22 mouse cellular contexts compared by ENCODE assay signal in the genomic region with DNA sequence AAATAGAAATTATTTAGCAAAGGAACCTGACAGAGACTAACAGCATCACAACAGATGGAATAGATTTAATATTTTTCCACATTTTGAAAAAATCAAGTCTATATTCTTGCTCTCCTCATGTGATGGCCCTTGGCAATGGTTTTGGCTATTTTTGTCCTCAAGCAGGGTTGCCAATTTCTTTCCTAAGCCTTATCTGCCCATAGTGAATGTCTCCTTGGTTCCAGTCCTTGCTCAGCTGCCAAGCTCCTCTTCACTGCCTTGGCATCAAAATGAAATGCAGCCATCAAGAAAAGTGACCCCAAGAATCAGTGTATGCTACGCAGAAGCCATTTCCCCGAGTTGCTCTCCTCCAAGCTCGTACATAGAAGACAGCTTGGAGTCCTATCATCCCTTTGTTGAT.
DNase-seq lines count a peak whose midpoint lies in the region; ATAC-seq and TF ChIP-seq lines count a peak whose summit lies in the region.
"Had no signal": no experiment of that assay in that cellular context is flagged by ENCODE, and none has a peak within 500 bp of the region (broad histone marks: within the 10 kb centered on the region; RNA-seq: fewer than 3 reads in every experiment).

No protein-coding gene starts in this region.

- WGBS in heart, adult 2 months = 56% methylated on average over 3 of the region's 3 CpGs
- 68% methylated on average over 3 of the region's 3 CpGs for WGBS in heart, embryonic 12.5 days

- no peaks in the 10 kb centered on the region for H3K79me2 ChIP-seq in heart, adult 2 months (replicated peaks; ENCODE audit: control insufficient read depth, insufficient read depth, low read length)

- no peak for TF ChIP-seq CTCF in heart, adult 2 months (IDR thresholded peaks at IDR 0.05)

- no peak overlapping the region for H3K9ac ChIP-seq in heart, adult 2 months (ENCODE audit: low read depth, low read length)
- H3K9ac ChIP-seq in heart, embryonic 12.5 days = no peak overlapping the region
- H3K9ac ChIP-seq: forebrain, embryonic 13.5 days; limb, embryonic 12.5 days; liver, embryonic 13.5 days; neural tube, embryonic 15.5 days had no signal

- H3K4me2 ChIP-seq in heart, embryonic 12.5 days = no peak overlapping the region
- H3K4me2 ChIP-seq: forebrain, embryonic 13.5 days; limb, embryonic 12.5 days; liver, embryonic 13.5 days; neural tube, embryonic 15.5 days had no signal

- TF ChIP-seq EP300 in heart, adult 2 months (IDR thresholded peaks at IDR 0.05; ENCODE audit: insufficient read depth, low read depth, low read length) = no peak

- no peaks in the 10 kb centered on the region for H3K9me3 ChIP-seq in heart, embryonic 12.5 days (replicated peaks)
- H3K9me3 ChIP-seq: forebrain, embryonic 13.5 days; G1E; limb, embryonic 12.5 days; liver, embryonic 13.5 days; neural tube, embryonic 15.5 days had no signal

- H3K4me3 ChIP-seq in heart, adult 2 months = no peak overlapping the region
- H3K4me3 ChIP-seq in heart, embryonic 12.5 days = no peak overlapping the region
- H3K4me3 ChIP-seq: forebrain, embryonic 13.5 days; layer of hippocampus, adult 2 months; limb, embryonic 12.5 days; liver, embryonic 13.5 days; myocyte; neural tube, embryonic 15.5 days had no signal

- intact Hi-C loops in heart, adult 2 months (cut with DNase I) = no loop called here

- H3K36me3 ChIP-seq in heart, adult 2 months (ENCODE audit: control insufficient read depth, insufficient read depth, low read length) = peaks cover 6% of the 10 kb centered on the region; the same call in 1 of the 2 replicates
- H3K36me3 ChIP-seq in heart, embryonic 12.5 days = no peaks in the 10 kb centered on the region
- H3K36me3 ChIP-seq: G1E; limb, embryonic 12.5 days; liver, embryonic 13.5 days; neural tube, embryonic 15.5 days had no signal

- peak; percentile 21 for DNase-seq in adrenal gland, adult 2 months
- no peak for DNase-seq in adrenal gland, adult 18-20 months (ENCODE audit: low spot score in 2 of 2)
- peak in 1 of 2 experiments; percentile 55 for DNase-seq in heart, adult 2 months
- DNase-seq in cerebellum, postnatal 25 days = peak; percentile 49 to 59
- DNase-seq in heart, postnatal 4 days = peak; percentile 18
- DNase-seq in spleen, postnatal 10 days (ENCODE audit: low spot score in 2 of 2) = no peak
- DNase-seq: adrenal gland, postnatal 25 days; kidney, adult 11 months; liver, embryonic 13.5 days; midbrain, embryonic 14.5 days; thymus, adult 2 months had no signal

- no peak for TF ChIP-seq POLR2A in heart, adult 2 months (IDR thresholded peaks at IDR 0.05; ENCODE audit: insufficient read depth, low read depth, low read length)

- H3K27ac ChIP-seq in heart, adult 2 months = peak overlapping the region; percentile 29
- no peak overlapping the region for H3K27ac ChIP-seq in heart, embryonic 12.5 days (ENCODE audit: poor library complexity, severe bottlenecking)
- H3K27ac ChIP-seq: forebrain, embryonic 13.5 days; hindbrain, postnatal 0 days; kidney, postnatal 0 days; layer of hippocampus, adult 2 months; limb, embryonic 12.5 days; liver, embryonic 13.5 days; neural tube, embryonic 15.5 days had no signal

- ATAC-seq in heart, embryonic 12.5 days (ENCODE audit: insufficient number of reproducible peaks, low FRiP score) = no peak
- ATAC-seq in megakaryocyte-erythroid progenitor cell, adult 5-6 weeks (replicated peaks; ENCODE audit: low FRiP score, low TSS enrichment, poor library complexity, severe bottlenecking) = no peak
- ATAC-seq: CD4-positive, CD25-positive, alpha-beta regulatory T cell, adult 4 months; forebrain, embryonic 13.5 days; hindbrain, postnatal 0 days had no signal

- H3K27me3 ChIP-seq in heart, adult 2 months (ENCODE audit: control insufficient read depth, insufficient read depth, low read length) = no peaks in the 10 kb centered on the region
- H3K27me3 ChIP-seq in heart, embryonic 12.5 days (replicated peaks) = no peaks in the 10 kb centered on the region
- H3K27me3 ChIP-seq: forebrain, embryonic 13.5 days; limb, embryonic 12.5 days; liver, embryonic 13.5 days; neural tube, embryonic 15.5 days had no signal

- H3K4me1 ChIP-seq in heart, adult 2 months (ENCODE audit: control insufficient read depth, insufficient read depth, low read length) = no peaks in the 10 kb centered on the region; the same call in none of the 2 replicates
- no peaks in the 10 kb centered on the region for H3K4me1 ChIP-seq in heart, embryonic 12.5 days (replicated peaks)
- H3K4me1 ChIP-seq: forebrain, embryonic 13.5 days; limb, embryonic 12.5 days; liver, embryonic 13.5 days; neural tube, embryonic 15.5 days had no signal

Comparison
In these comparisons a context has a peak if more than half of its experiments do, and no peak if none do; other contexts are left out.
1. DNase-seq: peak in adrenal gland, adult 2 months (single experiment), cerebellum, postnatal 25 days (2 of 2) and heart, postnatal 4 days (single experiment); none in adrenal gland, adult 18-20 months (0 of 2) and spleen, postnatal 10 days (0 of 2).